8 mouse cellular contexts compared by ENCODE assay signal in the genomic region with DNA sequence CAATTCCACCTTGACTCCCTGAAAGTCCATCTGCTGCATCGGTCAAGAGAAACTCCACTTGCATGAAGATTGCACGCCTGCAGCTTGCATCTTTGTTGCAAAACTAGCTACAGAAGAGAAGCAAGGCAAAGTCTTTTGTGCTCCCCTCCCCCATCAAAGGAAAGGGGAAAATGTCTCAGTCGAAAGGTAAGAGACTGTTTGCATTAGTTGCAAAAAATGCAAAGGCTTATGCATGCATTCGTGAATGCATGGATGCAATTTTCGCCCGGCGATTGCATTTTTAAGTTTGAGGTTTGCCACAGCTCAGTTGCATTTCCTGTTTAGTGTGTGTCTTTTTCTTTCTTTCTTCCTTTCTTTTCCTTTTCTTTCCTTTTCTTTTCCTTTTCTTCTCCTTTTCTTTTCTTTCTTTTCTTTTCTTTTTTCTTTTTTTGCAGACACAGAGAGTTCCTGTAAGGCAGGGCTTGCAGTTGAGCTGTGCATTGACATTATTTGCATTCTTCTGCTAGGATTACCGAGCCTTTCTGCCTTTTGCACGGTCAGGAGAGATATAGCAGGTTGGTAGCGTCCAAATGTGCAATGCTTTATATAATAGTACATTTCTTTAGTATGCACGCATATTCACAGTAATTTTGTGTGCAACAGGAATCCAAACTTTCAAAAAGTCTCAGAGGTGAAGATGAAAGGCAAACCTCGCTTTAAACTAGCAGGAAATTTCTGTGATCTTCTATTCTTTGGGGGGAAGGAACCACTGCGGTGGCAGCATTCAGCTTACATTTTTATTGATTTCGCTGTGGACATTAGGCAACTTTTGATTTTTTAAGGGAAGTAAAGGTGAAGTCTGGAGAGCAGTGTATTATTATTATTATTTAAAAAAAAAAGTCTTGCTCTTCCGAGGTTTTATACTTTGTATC. TPM values are rescaled to one million over a fixed set of nuclear protein-coding genes. Genes with fewer than 3 reads are reported as not detected.
DNase-seq lines count a peak whose midpoint lies in the region; ATAC-seq and TF ChIP-seq lines count a peak whose summit lies in the region.

No protein-coding gene starts in this region.

- intact Hi-C loops in heart, postnatal 25 days (cut with DNase I), result loop anchor here (5.0 kb wide), 1 partner anchor 38 kb away; no protein-coding TSS in a partner anchor
- intact Hi-C loops in left cerebral cortex, postnatal 10 days (cut with DNase I), result no loop called here

- ATAC-seq in heart, embryonic 16.5 days (replicated peaks; ENCODE audit: extremely low read depth, insufficient read depth, low FRiP score), result peak; percentile 32
- peak; percentile 25 for ATAC-seq in Patski
- ATAC-seq in megakaryocyte-erythroid progenitor cell, adult 5-6 weeks (replicated peaks; ENCODE audit: low FRiP score, low TSS enrichment, poor library complexity, severe bottlenecking), result peak; percentile 25; the same call in 1 of the 2 replicates

- H3K27me3 ChIP-seq in heart, embryonic 16.5 days (ENCODE audit: control insufficient read depth, insufficient read depth, low read length), result no peaks in the 10 kb centered on the region
- H3K27me3 ChIP-seq in Patski, result no peaks in the 10 kb centered on the region
- H3K27me3 ChIP-seq in hindbrain, embryonic 10.5 days (ENCODE audit: insufficient read depth, poor library complexity, severe bottlenecking), result peaks cover 19% of the 10 kb centered on the region

- no peak for DNase-seq in heart, postnatal 25 days (ENCODE audit: low spot score)
- no peak for DNase-seq in Patski (ENCODE audit: low read depth, low spot score)
- no peak for DNase-seq in hindbrain, embryonic 10.5 days (ENCODE audit: low spot score)
- no peak for DNase-seq in left cerebral cortex, postnatal 10 days (ENCODE audit: extremely low spot score in 1 of 2, low spot score in 2 of 2)
- DNase-seq in B cell, adult 2 months, result no peak
- no peak for DNase-seq in spleen, postnatal 4 days (ENCODE audit: low spot score in 2 of 2)

- in situ Hi-C loops in Patski (cut with MboI; ENCODE audit: low pct_unique_long_range_greater_than_20kb), result no loop called here

- no peaks in the 10 kb centered on the region for H3K9me3 ChIP-seq in heart, embryonic 16.5 days (replicated peaks; ENCODE audit: control insufficient read depth, low read length)
- H3K9me3 ChIP-seq in hindbrain, embryonic 10.5 days, result no peaks in the 10 kb centered on the region

- H3K4me3 ChIP-seq in heart, embryonic 16.5 days (ENCODE audit: low read length), result peak overlapping the region; percentile 73
- peak overlapping the region; percentile 71 for H3K4me3 ChIP-seq in hindbrain, embryonic 10.5 days

- H3K27ac ChIP-seq in heart, embryonic 16.5 days (ENCODE audit: low read length), result peak overlapping the region; percentile 47
- H3K27ac ChIP-seq in hindbrain, embryonic 10.5 days, result peak overlapping the region; percentile 88

- H3K4me2 ChIP-seq in heart, embryonic 16.5 days (ENCODE audit: low read depth, low read length), result peak overlapping the region; percentile 64

- H3K4me1 ChIP-seq in heart, embryonic 16.5 days (ENCODE audit: control insufficient read depth, insufficient read depth, low read length), result peaks cover 7% of the 10 kb centered on the region
- peaks cover 51% of the 10 kb centered on the region for H3K4me1 ChIP-seq in hindbrain, embryonic 10.5 days (replicated peaks)

- peak overlapping the region; percentile 65 for H3K9ac ChIP-seq in heart, embryonic 16.5 days (ENCODE audit: low read length)

- POLR2A ChIA-PET in Patski (lab: Charles Lee), result interaction anchor here (1.1 kb wide), 1 partner anchor 47 kb away, joined by 6 read pairs; no protein-coding TSS in a partner anchor

- 9% methylated on average over 15 of the region's 15 CpGs for WGBS in heart, embryonic 16.5 days
- WGBS in hindbrain, embryonic 10.5 days, result 12% methylated on average over 15 of the region's 15 CpGs

- CTCF ChIA-PET in Patski (lab: Charles Lee), result interaction anchor here (1.4 kb wide), 1 partner anchor 10 kb away, joined by 6 read pairs; no protein-coding TSS in a partner anchor

- H3K36me3 ChIP-seq in heart, embryonic 16.5 days (ENCODE audit: control insufficient read depth, insufficient read depth), result no peaks in the 10 kb centered on the region
- no peaks in the 10 kb centered on the region for H3K36me3 ChIP-seq in hindbrain, embryonic 10.5 days

- TF ChIP-seq CTCF in Patski (IDR thresholded peaks at IDR 0.05), result no peak

RNA-seq across cellular contexts. Expression of gene Map2k6, which starts 0.6 kb away (rescaled TPM):
- polyA plus RNA-seq in heart, embryonic 16.5 days (2015; fragmentation: Nextera tagmentation; extraction: Ambion mirVana), result 15.1 and 15.4 TPM in 2 replicates
- total RNA-seq in heart, postnatal 25 days (2021), result 1 to 10 TPM; 5.8 to 6.7 TPM
- 14.3 TPM for polyA plus RNA-seq in Patski (2021)
- 30.5 and 31.8 TPM in 2 replicates for polyA plus RNA-seq in hindbrain, embryonic 10.5 days (2016; fragmentation: Nextera tagmentation; extraction: Ambion mirVana)
- total RNA-seq in megakaryocyte-erythroid progenitor cell, adult 5-6 weeks (2014; fragmentation: Nextera tagmentation), result 6.3 and 6.4 TPM in 2 replicates
- total RNA-seq in megakaryocyte-erythroid progenitor cell, adult 5-6 weeks (2017), result 16.2 and 18.6 TPM in 2 replicates
- total RNA-seq in left cerebral cortex, postnatal 10 days (2021), result 10 to 100 TPM; 23.0 to 25.3 TPM
